Mouse (Mus musculus) thymus, adult 2 months (tissue): Measurements from ENCODE around the gene Apopt1. TPM values are rescaled to one million over a fixed set of nuclear protein-coding genes. Genes with fewer than 3 reads are reported as not detected.

Experiments used
- DNase-seq: peaks from one replicate; pipeline ENCODE4 v3.0.0; 2021
- H3K27ac ChIP-seq: fragments of 200-500 bp; 2 replicates; pipeline ENCODE4 v1.5.1; 2012; ENCODE audit warnings: low read length, control low read depth; ENCODE audit not compliant: control insufficient read depth, insufficient read depth
- H3K27me3 ChIP-seq: fragments of 200-500 bp; 2 replicates; pipeline ENCODE4 v1.6.1; 2012; ENCODE audit warnings: mild to moderate bottlenecking, low read length, moderate library complexity, mixed read lengths; ENCODE audit not compliant: control insufficient read depth, insufficient read depth
- H3K36me3 ChIP-seq: fragments of 200-500 bp; 2 replicates; pipeline ENCODE4 v1.6.1; 2012; ENCODE audit warnings: mild to moderate bottlenecking, low read length, moderate library complexity; ENCODE audit not compliant: control insufficient read depth, insufficient read depth
- H3K4me1 ChIP-seq: fragments of 200-500 bp; replicated peaks from 2 replicates; pipeline ENCODE4 v1.6.1; 2012; ENCODE audit warnings: low read length; ENCODE audit not compliant: control insufficient read depth, insufficient read depth
- H3K4me3 ChIP-seq: fragments of 200-500 bp; 2 replicates; pipeline ENCODE4 v1.5.1; 2012; ENCODE audit warnings: mild to moderate bottlenecking, low read length, control low read depth, moderate library complexity; ENCODE audit not compliant: control insufficient read depth, insufficient read depth
- CTCF ChIP-seq: fragments of 200-500 bp; IDR thresholded peaks from 2 replicates; pipeline ENCODE4 v1.5.1; 2012; ENCODE audit warnings: mild to moderate bottlenecking, control low read depth, low read length, moderate library complexity, borderline replicate concordance; ENCODE audit not compliant: control insufficient read depth, poor library complexity, insufficient read depth; ENCODE audit errors: extremely low read depth
- POLR2A ChIP-seq: fragments of 200-500 bp; IDR thresholded peaks from 2 replicates; pipeline ENCODE4 v1.6.1; 2012; ENCODE audit warnings: mild to moderate bottlenecking, low read length, control low read depth, moderate library complexity; ENCODE audit not compliant: control insufficient read depth, poor library complexity, insufficient read depth; ENCODE audit errors: extremely low read depth
- WGBS: fragments of 180-500 bp; shearing (Covaris S2); methylation state at CpG from one replicate; pipeline ENCODE4 v1.1.7; 2018; 5-methylcytosine and 5-hydroxymethylcytosine counted together
- polyA plus RNA-seq: library from polyadenylated mRNA; depleted of rRNA; stranded (reverse); fragments of >200 nt; gene quantifications from 2 replicates; pipeline ENCODE4 v1.2.3, GENCODE M21; 2012

Gene Apopt1
- polyA plus RNA-seq, 1 experiment, result 32.3 TPM

- Histone ChIP-seq H3K36me3 (no peaks in the 10 kb centered on the region), H3K27ac (no peak overlapping the region), H3K4me1 (peaks cover 8% of the 10 kb centered on the region), H3K27me3 (no peaks in the 10 kb centered on the region), H3K4me3 (no peak overlapping the region)
- no peak for DNase-seq
- WGBS, result 70% methylated on average over 8 of the region's 8 CpGs
- TF ChIP-seq CTCF, result no peak
- TF ChIP-seq POLR2A, result no peak
These were observed 5.6 kb downstream of the Apopt1 start for GRCm38 (mm10) chr12:111718656-111719055.

GRCm38 (mm10) chr12:111720222-111720621 lies 7.2 kb downstream of the Apopt1 start:
- H3K27ac ChIP-seq, result no peak overlapping the region
- no peak for DNase-seq
- H3K4me1 ChIP-seq, result 0 out of 2 replicates have a peak, but pooled peaks cover 2% of the 10 kb centered on the region
- 53% methylated on average over 4 of the region's 4 CpGs for WGBS
- TF ChIP-seq POLR2A, result no peak
- no peak for TF ChIP-seq CTCF
- H3K27me3 ChIP-seq, result no peaks in the 10 kb centered on the region
- H3K4me3 ChIP-seq, result no peak overlapping the region
- H3K36me3 ChIP-seq, result 0 out of 2 replicates have a peak, but pooled peaks cover 3% of the 10 kb centered on the region

- DNase-seq, result peak; percentile 28
- H3K4me3 ChIP-seq, result no peak overlapping the region
- H3K4me1 ChIP-seq, result 0 out of 2 replicates have a peak, but pooled peaks cover 4% of the 10 kb centered on the region
- TF ChIP-seq CTCF (no peak), POLR2A (no peak)
- 0 out of 2 replicates have a peak, but pooled peaks cover 3% of the 10 kb centered on the region for H3K36me3 ChIP-seq
- H3K27me3 ChIP-seq, result no peaks in the 10 kb centered on the region
- no peak overlapping the region for H3K27ac ChIP-seq
- 84% methylated on average over 9 of the region's 9 CpGs for WGBS
These were observed 9.6 kb downstream of the Apopt1 start for GRCm38 (mm10) chr12:111722654-111723053.

- DNase-seq, result no peak
- Histone ChIP-seq H3K4me1 (0 out of 2 replicates have a peak, but pooled peaks cover 2% of the 10 kb centered on the region), H3K27ac (no peak overlapping the region), H3K36me3 (0 out of 2 replicates have a peak, but pooled peaks cover 3% of the 10 kb centered on the region), H3K27me3 (no peaks in the 10 kb centered on the region), H3K4me3 (no peak overlapping the region)
- TF ChIP-seq POLR2A (no peak), CTCF (no peak)
- 92% methylated on average over 6 of the region's 6 CpGs for WGBS
These were observed 11.7 kb downstream of the Apopt1 start for GRCm38 (mm10) chr12:111724638-111725337.

- Histone ChIP-seq H3K4me1 (0 out of 2 replicates have a peak, but pooled peaks cover 2% of the 10 kb centered on the region), H3K27me3 (no peaks in the 10 kb centered on the region), H3K4me3 (no peak overlapping the region), H3K27ac (no peak overlapping the region), H3K36me3 (0 out of 2 replicates have a peak, but pooled peaks cover 3% of the 10 kb centered on the region)
- whole genome bisulfite sequencing, result 91% methylated on average over 12 of the region's 12 CpGs
- DNase-seq, result no peak
- TF ChIP-seq POLR2A (no peak), CTCF (no peak)
These were observed 12.5 kb downstream of the Apopt1 start for GRCm38 (mm10) chr12:111725338-111726121.

GRCm38 (mm10) chr12:111726122-111726463 lies 13.0 kb downstream of the Apopt1 start:
- 0 out of 2 replicates have a peak, but pooled peaks cover 2% of the 10 kb centered on the region for H3K4me1 ChIP-seq
- H3K36me3 ChIP-seq, result 0 out of 2 replicates have a peak, but pooled peaks cover 3% of the 10 kb centered on the region
- no peak overlapping the region for H3K27ac ChIP-seq
- 53% methylated on average over 4 of the region's 4 CpGs for WGBS
- TF ChIP-seq CTCF, result no peak
- TF ChIP-seq POLR2A, result no peak
- no peak for DNase-seq
- no peak overlapping the region for H3K4me3 ChIP-seq
- no peaks in the 10 kb centered on the region for H3K27me3 ChIP-seq
